Mouse (Mus musculus) hindbrain, embryonic 12.5 days (tissue): Measurements from ENCODE around the gene Ogdhl. TPM values are rescaled to one million over a fixed set of nuclear protein-coding genes. Genes with fewer than 3 reads are reported as not detected.

Experiments used
- ATAC-seq: fragments of 200-750 bp; cut with Nextera tagmentation; 2 replicates; pipeline ENCODE4 v1.8.0; 2017; ENCODE audit warnings: moderate TSS enrichment; ENCODE audit not compliant: low FRiP score
- H3K27ac ChIP-seq: fragments of 300-500 bp; sonication (generic); 2 replicates; pipeline ENCODE4 v1.5.1; 2016; ENCODE audit warnings: mild to moderate bottlenecking
- H3K27me3 ChIP-seq: fragments of 300-500 bp; sonication (generic); 2 replicates; pipeline ENCODE4 v1.6.1; 2016; ENCODE audit warnings: mild to moderate bottlenecking
- H3K36me3 ChIP-seq: fragments of 300-500 bp; sonication (generic); 2 replicates; pipeline ENCODE4 v1.6.1; 2016; ENCODE audit warnings: mild to moderate bottlenecking
- H3K4me1 ChIP-seq: fragments of 300-500 bp; sonication (generic); 2 replicates; pipeline ENCODE4 v1.6.1; 2016
- H3K4me2 ChIP-seq: fragments of 300-500 bp; sonication (generic); replicated peaks from 2 replicates; pipeline ENCODE4 v1.6.1; 2016; ENCODE audit warnings: mild to moderate bottlenecking
- H3K4me3 ChIP-seq: fragments of 300-500 bp; sonication (generic); 2 replicates; pipeline ENCODE4 v1.5.1; 2016; ENCODE audit warnings: mild to moderate bottlenecking
- H3K9ac ChIP-seq: fragments of 300-500 bp; sonication (generic); 2 replicates; pipeline ENCODE4 v1.6.1; 2016; ENCODE audit warnings: mild to moderate bottlenecking, moderate library complexity
- H3K9me3 ChIP-seq: fragments of 300-500 bp; sonication (generic); replicated peaks from 2 replicates; pipeline ENCODE4 v1.6.1; 2016; ENCODE audit warnings: mild to moderate bottlenecking
- WGBS: fragments of 180-500 bp; shearing (Covaris S2); methylation state at CpG from one replicate; pipeline ENCODE4 v1.1.7; 2016; 5-methylcytosine and 5-hydroxymethylcytosine counted together
- polyA plus RNA-seq: library from polyadenylated mRNA; unstranded; fragments of >200 nt; fragmentation: Nextera tagmentation; extraction: Ambion mirVana; gene quantifications from 2 replicates; pipeline ENCODE4 v1.2.1, GENCODE M21; 2016

Gene Ogdhl
- polyA plus RNA-seq: 19.6 and 23.7 TPM in 2 replicates

- Histone ChIP-seq H3K4me2 (peak within 1 kb of the TSS; percentile 83), H3K36me3 (0 out of 2 replicates have a peak, but pooled peaks cover 2% of the 10 kb centered on the region), H3K4me1 (peaks cover 15% of the 10 kb centered on the region), H3K9ac (peak within 1 kb of the TSS; percentile 80), H3K4me3 (peak within 1 kb of the TSS; percentile 67), H3K27me3 (no peaks in the 10 kb centered on the region), H3K27ac (0 out of 2 replicates have a peak within 1 kb of the TSS, but pooled peaks have one; percentile 7), H3K9me3 (no peaks in the 10 kb centered on the region)
- WGBS: 4% methylated on average over 49 of the region's 50 CpGs
- peak; percentile 77 for ATAC-seq
These were observed at the start of gene Ogdhl for GRCm38 (mm10) chr14:32321732-32322685. Gene Ogdhl, plus strand, starts transcription at chr14:32322019.

GRCm38 (mm10) chr14:32301622-32302021 lies 20.2 kb upstream of the Ogdhl start:
- H3K36me3 ChIP-seq: peaks cover 17% of the 10 kb centered on the region
- H3K9me3 ChIP-seq: no peaks in the 10 kb centered on the region
- no peak overlapping the region for H3K4me2 ChIP-seq
- H3K4me1 ChIP-seq: no peaks in the 10 kb centered on the region
- no peak overlapping the region for H3K27ac ChIP-seq
- H3K27me3 ChIP-seq: no peaks in the 10 kb centered on the region
- H3K9ac ChIP-seq: no peak overlapping the region
- ATAC-seq: no peak
- no peak overlapping the region for H3K4me3 ChIP-seq
- 52% methylated on average over 12 of the region's 12 CpGs for WGBS

DNA sequence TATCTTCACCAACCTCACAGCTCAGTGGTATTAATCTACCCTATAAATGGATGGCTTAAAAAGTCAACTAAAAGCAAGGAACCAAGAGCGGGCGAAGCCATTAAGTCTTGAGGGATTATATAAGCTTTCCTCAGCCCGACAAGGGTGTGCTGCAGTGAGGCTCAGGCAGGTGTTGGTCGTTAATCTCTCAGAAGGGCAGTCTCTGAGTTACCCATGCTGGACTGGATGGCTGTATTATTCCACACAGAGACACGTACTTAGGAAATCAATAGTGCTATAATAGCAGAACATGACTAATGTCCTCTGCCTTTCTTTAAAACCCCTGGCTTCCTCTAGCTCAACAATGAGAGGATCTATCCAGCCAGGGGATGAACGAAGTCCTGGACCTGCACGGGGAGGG lies 19.4 kb upstream of the Ogdhl start:
- Histone ChIP-seq H3K4me3 (no peak overlapping the region), H3K27me3 (no peaks in the 10 kb centered on the region), H3K9me3 (no peaks in the 10 kb centered on the region), H3K4me1 (no peaks in the 10 kb centered on the region), H3K9ac (no peak overlapping the region), H3K27ac (no peak overlapping the region), H3K4me2 (no peak overlapping the region), H3K36me3 (peaks cover 13% of the 10 kb centered on the region)
- 84% methylated on average over 7 of the region's 7 CpGs for WGBS
- no peak for ATAC-seq

- H3K4me2 ChIP-seq: no peak overlapping the region
- H3K4me1 ChIP-seq: no peaks in the 10 kb centered on the region
- no peak for ATAC-seq
- no peaks in the 10 kb centered on the region for H3K27me3 ChIP-seq
- WGBS: 91% methylated on average over 8 of the region's 8 CpGs
- H3K9ac ChIP-seq: no peak overlapping the region
- H3K36me3 ChIP-seq: no peaks in the 10 kb centered on the region
- H3K9me3 ChIP-seq: no peaks in the 10 kb centered on the region
- no peak overlapping the region for H3K27ac ChIP-seq
- no peak overlapping the region for H3K4me3 ChIP-seq
These were observed 16.9 kb upstream of the Ogdhl start for GRCm38 (mm10) chr14:32304921-32305320.

- no peaks in the 10 kb centered on the region for H3K4me1 ChIP-seq
- H3K4me3 ChIP-seq: no peak overlapping the region
- peak; percentile 26; the same call in 1 of the 2 replicates for ATAC-seq
- H3K9ac ChIP-seq: no peak overlapping the region
- WGBS: 46% methylated on average over 8 of the region's 8 CpGs
- H3K4me2 ChIP-seq: no peak overlapping the region
- no peaks in the 10 kb centered on the region for H3K36me3 ChIP-seq
- H3K27ac ChIP-seq: no peak overlapping the region
- H3K9me3 ChIP-seq: no peaks in the 10 kb centered on the region
- no peaks in the 10 kb centered on the region for H3K27me3 ChIP-seq
These were observed 11.9 kb upstream of the Ogdhl start for GRCm38 (mm10) chr14:32309876-32310275.

DNA sequence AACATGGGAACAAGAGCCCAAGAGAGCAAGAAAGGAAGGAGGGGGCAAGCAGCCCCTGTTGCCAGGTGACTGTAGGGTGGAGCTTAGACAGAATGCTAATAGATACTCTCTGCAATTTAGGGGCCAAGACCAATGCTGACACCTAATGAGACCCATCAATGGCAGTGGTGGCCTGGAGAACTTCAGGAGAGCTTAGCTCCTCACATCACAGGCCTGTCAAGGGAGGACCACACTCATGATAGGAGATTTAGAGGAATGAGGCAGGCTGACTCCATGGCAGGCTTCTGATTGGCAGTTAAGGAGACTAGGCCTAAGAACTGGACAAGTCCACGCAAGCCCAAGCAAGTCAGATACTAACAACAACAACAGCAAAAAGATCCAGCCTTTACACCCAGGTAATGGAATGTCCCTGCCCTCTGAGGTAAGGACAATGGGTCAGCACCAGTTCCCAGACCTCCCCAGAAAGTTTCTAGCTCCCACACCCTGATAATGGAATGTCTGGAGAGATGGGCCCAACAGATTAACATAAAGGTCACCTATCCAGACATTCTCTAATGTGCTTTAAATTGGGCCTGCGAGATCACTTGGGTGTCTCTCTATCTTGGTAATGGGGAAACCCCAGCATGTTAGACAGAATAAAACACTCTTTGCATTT lies 10.3 kb upstream of the Ogdhl start:
- H3K4me3 ChIP-seq: no peak overlapping the region
- H3K27ac ChIP-seq: no peak overlapping the region
- no peaks in the 10 kb centered on the region for H3K9me3 ChIP-seq
- H3K36me3 ChIP-seq: no peaks in the 10 kb centered on the region
- no peaks in the 10 kb centered on the region for H3K27me3 ChIP-seq
- ATAC-seq: no peak
- WGBS: 89% methylated on average over 2 of the region's 2 CpGs
- H3K4me1 ChIP-seq: no peaks in the 10 kb centered on the region
- H3K9ac ChIP-seq: no peak overlapping the region
- H3K4me2 ChIP-seq: no peak overlapping the region

DNA sequence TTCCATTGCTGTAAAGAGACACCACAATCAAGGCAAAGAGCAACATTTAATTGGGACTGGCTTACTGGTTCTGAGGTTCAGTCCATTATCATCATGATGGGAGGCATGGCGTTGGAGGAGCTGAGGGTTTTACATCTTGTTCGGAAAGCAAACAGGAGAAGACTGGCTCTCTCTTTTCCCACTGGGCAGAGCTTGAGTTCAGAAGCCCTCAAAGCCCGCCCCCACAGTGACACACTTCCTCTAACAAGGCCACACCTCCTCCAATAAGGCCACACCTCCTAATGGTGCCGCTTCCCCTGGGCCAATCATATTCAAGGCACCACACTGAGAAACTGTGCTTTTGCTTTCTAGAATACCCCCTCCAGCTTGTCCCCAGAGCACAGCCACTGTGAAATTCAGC lies 4.0 kb upstream of the Ogdhl start:
- 9% methylated on average over 4 of the region's 4 CpGs for WGBS
- Histone ChIP-seq H3K36me3 (no peaks in the 10 kb centered on the region), H3K4me2 (0 out of 2 replicates have a peak overlapping the region, but pooled peaks have one; percentile 9), H3K4me3 (no peak overlapping the region), H3K27me3 (no peaks in the 10 kb centered on the region), H3K4me1 (peaks cover 11% of the 10 kb centered on the region), H3K9ac (no peak overlapping the region), H3K9me3 (no peaks in the 10 kb centered on the region), H3K27ac (no peak overlapping the region)
- no peak for ATAC-seq

DNA sequence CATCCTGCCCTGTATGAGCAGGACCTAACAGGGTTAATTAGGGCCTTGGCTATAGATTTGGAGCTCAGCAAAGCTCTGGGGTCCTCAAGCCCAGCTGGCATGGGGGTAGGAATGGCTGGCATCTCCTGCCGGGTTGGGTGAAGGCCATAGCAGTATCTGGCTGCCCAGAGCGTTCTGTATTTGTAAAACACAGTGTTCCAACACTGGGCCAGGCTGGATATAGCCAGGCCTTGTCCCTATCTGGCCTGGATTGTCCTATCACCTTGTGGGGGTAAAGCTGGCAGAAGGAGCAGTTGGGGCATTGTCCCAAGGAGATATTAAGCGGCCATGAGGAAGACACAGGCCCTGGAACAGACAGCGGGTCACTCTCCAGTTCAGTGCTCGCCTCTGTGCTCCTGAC lies 1.4 kb downstream of the Ogdhl start:
- WGBS: 87% methylated on average over 5 of the region's 5 CpGs
- Histone ChIP-seq H3K27me3 (no peaks in the 10 kb centered on the region), H3K4me1 (peaks cover 15% of the 10 kb centered on the region), H3K27ac (no peak overlapping the region), H3K9ac (no peak overlapping the region), H3K4me2 (no peak overlapping the region), H3K9me3 (no peaks in the 10 kb centered on the region), H3K4me3 (no peak overlapping the region), H3K36me3 (0 out of 2 replicates have a peak, but pooled peaks cover 3% of the 10 kb centered on the region)
- ATAC-seq: no peak

DNA sequence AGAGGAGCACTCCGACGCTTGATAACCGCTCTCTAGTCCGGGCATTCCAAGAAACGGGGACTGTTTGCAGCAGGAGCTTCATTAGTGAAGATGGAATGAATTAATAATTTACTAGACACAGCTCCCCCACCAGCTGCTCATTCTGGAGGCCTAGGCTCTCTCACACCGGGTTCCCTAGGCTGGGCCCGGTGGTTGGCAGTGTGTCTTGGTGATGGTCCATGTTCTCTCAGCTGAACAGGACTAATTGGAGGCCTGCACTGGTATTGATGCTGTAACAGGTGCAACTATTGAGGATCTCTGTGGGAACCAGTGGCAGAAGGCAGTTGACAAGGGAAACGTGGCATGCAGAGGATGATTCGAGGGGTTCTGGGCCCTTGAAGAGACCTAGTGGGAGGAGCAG lies 5.5 kb downstream of the Ogdhl start:
- Histone ChIP-seq H3K9ac (no peak overlapping the region), H3K9me3 (no peaks in the 10 kb centered on the region), H3K27ac (no peak overlapping the region), H3K4me1 (peaks cover 8% of the 10 kb centered on the region), H3K4me2 (no peak overlapping the region), H3K27me3 (no peaks in the 10 kb centered on the region), H3K4me3 (no peak overlapping the region), H3K36me3 (0 out of 2 replicates have a peak, but pooled peaks cover 3% of the 10 kb centered on the region)
- ATAC-seq: no peak
- WGBS: 82% methylated on average over 9 of the region's 9 CpGs

DNA sequence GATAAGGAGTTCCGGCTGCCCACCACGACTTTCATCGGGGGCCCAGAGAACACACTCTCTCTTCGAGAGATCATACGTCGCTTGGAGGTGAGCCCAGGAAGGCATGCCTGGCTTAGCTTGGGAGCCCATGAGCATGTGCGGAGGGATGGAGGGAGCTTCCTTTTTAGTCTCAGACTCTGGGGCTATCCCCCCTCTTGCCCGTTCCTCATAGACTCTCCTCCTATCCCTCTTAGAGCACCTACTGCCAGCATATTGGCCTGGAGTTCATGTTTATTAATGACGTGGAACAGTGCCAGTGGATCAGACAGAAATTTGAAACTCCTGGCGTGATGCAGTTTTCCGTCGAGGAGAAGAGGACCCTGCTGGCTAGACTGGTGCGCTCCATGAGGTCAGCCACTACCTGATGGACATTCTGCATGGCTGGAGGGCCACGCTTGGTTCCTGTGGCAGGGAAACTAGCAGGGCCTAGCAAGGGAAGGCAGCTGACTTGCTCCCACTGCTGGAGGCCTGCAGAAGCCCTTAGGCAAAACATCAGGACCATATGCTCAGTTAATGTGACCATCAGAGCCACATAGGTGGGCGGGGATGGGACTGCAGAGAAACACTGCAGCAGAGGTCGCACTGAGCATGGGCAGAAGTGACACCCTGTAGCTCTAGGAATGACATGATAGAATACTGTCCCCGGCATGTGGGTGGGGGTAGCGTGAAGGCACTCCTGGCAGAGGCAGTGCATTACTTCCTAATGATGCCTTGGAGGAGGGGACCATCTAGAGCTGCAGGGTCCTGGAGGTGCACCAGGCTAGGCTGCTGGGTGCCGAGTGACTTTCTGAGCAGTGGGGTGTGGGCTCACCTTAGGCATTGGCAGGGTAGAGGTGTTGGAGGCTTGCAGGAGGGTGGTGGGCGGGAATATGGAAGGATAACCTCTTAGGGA lies 11.0 kb downstream of the Ogdhl start:
- no peak overlapping the region for H3K4me2 ChIP-seq
- H3K9ac ChIP-seq: no peak overlapping the region
- H3K27ac ChIP-seq: no peak overlapping the region
- 80% methylated on average over 20 of the region's 20 CpGs for WGBS
- peaks cover 23% of the 10 kb centered on the region for H3K36me3 ChIP-seq
- no peaks in the 10 kb centered on the region for H3K27me3 ChIP-seq
- no peak for ATAC-seq
- H3K9me3 ChIP-seq: no peaks in the 10 kb centered on the region
- no peak overlapping the region for H3K4me3 ChIP-seq
- H3K4me1 ChIP-seq: peaks cover 5% of the 10 kb centered on the region; the same call in 1 of the 2 replicates

GRCm38 (mm10) chr14:32336021-32336420 lies 14.2 kb downstream of the Ogdhl start:
- peaks cover 5% of the 10 kb centered on the region; the same call in 1 of the 2 replicates for H3K4me1 ChIP-seq
- no peak overlapping the region for H3K4me2 ChIP-seq
- H3K27me3 ChIP-seq: no peaks in the 10 kb centered on the region
- WGBS: 82% methylated on average over 6 of the region's 6 CpGs
- ATAC-seq: no peak
- no peaks in the 10 kb centered on the region for H3K9me3 ChIP-seq
- H3K27ac ChIP-seq: no peak overlapping the region
- no peak overlapping the region for H3K4me3 ChIP-seq
- no peak overlapping the region for H3K9ac ChIP-seq
- H3K36me3 ChIP-seq: peaks cover 48% of the 10 kb centered on the region
